9 mouse cellular contexts compared by ENCODE assay signal in genomic region chr19:5636036-5636570, GRCm38 (mm10). TPM values are rescaled to one million over a fixed set of nuclear protein-coding genes. Genes with fewer than 3 reads are reported as not detected.
DNase-seq lines count a peak whose midpoint lies in the region; ATAC-seq and TF ChIP-seq lines count a peak whose summit lies in the region.
"Had no signal": no experiment of that assay in that cellular context is flagged by ENCODE, and none has a peak within 500 bp of the region (broad histone marks: within the 10 kb centered on the region; RNA-seq: fewer than 3 reads in every experiment).

No protein-coding gene starts in this region.

- H3K27me3 ChIP-seq in heart, postnatal 0 days (ENCODE audit: control insufficient read depth, insufficient read depth, low read length) = no peaks in the 10 kb centered on the region
- H3K27me3 ChIP-seq in midbrain, embryonic 10.5 days (ENCODE audit: low read depth, poor library complexity, severe bottlenecking) = no peaks in the 10 kb centered on the region
- no peaks in the 10 kb centered on the region for H3K27me3 ChIP-seq in midbrain, embryonic 13.5 days
- H3K27me3 ChIP-seq in hindbrain, postnatal 0 days (ENCODE audit: insufficient read depth, low read length) = no peaks in the 10 kb centered on the region
- H3K27me3 ChIP-seq in stomach, embryonic 15.5 days (replicated peaks) = no peaks in the 10 kb centered on the region

- H3K36me3 ChIP-seq in heart, postnatal 0 days (replicated peaks; ENCODE audit: control insufficient read depth, insufficient read depth, low read length) = peaks cover 17% of the 10 kb centered on the region
- H3K36me3 ChIP-seq in midbrain, embryonic 10.5 days = peaks cover 23% of the 10 kb centered on the region
- H3K36me3 ChIP-seq in midbrain, embryonic 13.5 days = peaks cover 24% of the 10 kb centered on the region
- peaks cover 23% of the 10 kb centered on the region for H3K36me3 ChIP-seq in hindbrain, postnatal 0 days (ENCODE audit: insufficient read depth, low read length)
- peaks cover 9% of the 10 kb centered on the region for H3K36me3 ChIP-seq in stomach, embryonic 15.5 days

- H3K27ac ChIP-seq in heart, postnatal 0 days (ENCODE audit: low read depth) = peak overlapping the region; percentile 95
- H3K27ac ChIP-seq in midbrain, embryonic 10.5 days (replicated peaks) = peak overlapping the region; percentile 94; the same call in 1 of the 2 replicates
- H3K27ac ChIP-seq in midbrain, embryonic 13.5 days = no peak overlapping the region
- peak overlapping the region; percentile 93; the same call in 1 of the 2 replicates for H3K27ac ChIP-seq in hindbrain, postnatal 0 days
- H3K27ac ChIP-seq in stomach, embryonic 15.5 days = 0 out of 2 replicates have a peak overlapping the region, but pooled peaks have one; percentile 92

- TF ChIP-seq EP300 in heart, postnatal 0 days (IDR thresholded peaks at IDR 0.05; ENCODE audit: low read depth) = no peak

- peak overlapping the region; percentile 69; the same call in 1 of the 2 replicates for H3K4me2 ChIP-seq in heart, postnatal 0 days (ENCODE audit: low read depth, low read length)
- no peak overlapping the region; the same call in 1 of the 2 replicates for H3K4me2 ChIP-seq in midbrain, embryonic 13.5 days (replicated peaks)
- peak overlapping the region; percentile 83 for H3K4me2 ChIP-seq in hindbrain, postnatal 0 days (ENCODE audit: low read depth, low read length)
- peak overlapping the region; percentile 82; the same call in 1 of the 2 replicates for H3K4me2 ChIP-seq in stomach, embryonic 15.5 days

- WGBS in heart, postnatal 0 days = 67% methylated on average over 7 of the region's 7 CpGs
- WGBS in midbrain, embryonic 10.5 days = 83% methylated on average over 7 of the region's 7 CpGs
- WGBS in midbrain, embryonic 13.5 days = 81% methylated on average over 7 of the region's 7 CpGs
- 79% methylated on average over 7 of the region's 7 CpGs for WGBS in hindbrain, postnatal 0 days
- WGBS in stomach, embryonic 15.5 days = 74% methylated on average over 7 of the region's 7 CpGs

- H3K9me3 ChIP-seq in heart, postnatal 0 days (replicated peaks; ENCODE audit: control insufficient read depth, low read length) = no peaks in the 10 kb centered on the region
- H3K9me3 ChIP-seq in midbrain, embryonic 10.5 days (replicated peaks) = no peaks in the 10 kb centered on the region
- H3K9me3 ChIP-seq in midbrain, embryonic 13.5 days = no peaks in the 10 kb centered on the region
- H3K9me3 ChIP-seq in hindbrain, postnatal 0 days (ENCODE audit: low read length) = no peaks in the 10 kb centered on the region
- no peaks in the 10 kb centered on the region for H3K9me3 ChIP-seq in stomach, embryonic 15.5 days

- H3K9ac ChIP-seq in heart, postnatal 0 days (replicated peaks; ENCODE audit: low read depth, low read length) = no peak overlapping the region
- no peak overlapping the region for H3K9ac ChIP-seq in midbrain, embryonic 13.5 days (replicated peaks)
- H3K9ac ChIP-seq in hindbrain, postnatal 0 days (replicated peaks; ENCODE audit: low read length) = no peak overlapping the region
- H3K9ac ChIP-seq in stomach, embryonic 15.5 days = no peak overlapping the region

- peaks cover 16% of the 10 kb centered on the region for H3K4me1 ChIP-seq in heart, postnatal 0 days (ENCODE audit: control insufficient read depth, insufficient read depth)
- peaks cover 27% of the 10 kb centered on the region for H3K4me1 ChIP-seq in midbrain, embryonic 10.5 days
- peaks cover 21% of the 10 kb centered on the region for H3K4me1 ChIP-seq in midbrain, embryonic 13.5 days (replicated peaks)
- peaks cover 18% of the 10 kb centered on the region for H3K4me1 ChIP-seq in hindbrain, postnatal 0 days (ENCODE audit: insufficient read depth, low read length)
- peaks cover 19% of the 10 kb centered on the region for H3K4me1 ChIP-seq in stomach, embryonic 15.5 days

- ATAC-seq in heart, postnatal 0 days (ENCODE audit: insufficient read depth, low read depth) = no peak
- ATAC-seq in midbrain, embryonic 13.5 days = no peak
- no peak for ATAC-seq in hindbrain, postnatal 0 days
- ATAC-seq in stomach, embryonic 15.5 days (ENCODE audit: insufficient read depth, low FRiP score, low read depth) = no peak
- ATAC-seq in erythroblast, adult 5-6 weeks (replicated peaks; ENCODE audit: low FRiP score, poor library complexity, severe bottlenecking) = no peak

- no peak for DNase-seq in heart, postnatal 0 days (ENCODE audit: low spot score)
- no peak for DNase-seq in heart, postnatal 14 days
- DNase-seq in midbrain, embryonic 10.5 days (ENCODE audit: low spot score) = no peak
- DNase-seq in hindbrain, postnatal 0 days (ENCODE audit: low spot score) = no peak
- no peak for DNase-seq in cerebellum, adult 18-20 months
- DNase-seq: thymus, postnatal 25 days had no signal

- no peak for TF ChIP-seq CTCF in heart, postnatal 0 days (IDR thresholded peaks at IDR 0.05; ENCODE audit: low read depth)
- TF ChIP-seq CTCF in hindbrain, postnatal 0 days (IDR thresholded peaks at IDR 0.05; ENCODE audit: low read depth) = no peak

- intact Hi-C loops in heart, postnatal 14 days (cut with DNase I) = no loop called here

- no peak overlapping the region for H3K4me3 ChIP-seq in heart, postnatal 0 days (ENCODE audit: low read depth, low read length)
- H3K4me3 ChIP-seq in midbrain, embryonic 10.5 days = peak overlapping the region; percentile 83; the same call in 1 of the 2 replicates
- no peak overlapping the region for H3K4me3 ChIP-seq in midbrain, embryonic 13.5 days (replicated peaks)
- H3K4me3 ChIP-seq in hindbrain, postnatal 0 days (ENCODE audit: low read length) = no peak overlapping the region
- H3K4me3 ChIP-seq in stomach, embryonic 15.5 days (replicated peaks) = peak overlapping the region; percentile 86; the same call in 1 of the 2 replicates

RNA-seq across cellular contexts. Expression of gene Rela, which starts 1.2 kb away (rescaled TPM):
- 26.3 and 49.5 TPM in 2 replicates for total RNA-seq in heart, postnatal 0 days (2014; rRNA removed; ENCODE audit: low replicate concordance)
- polyA plus RNA-seq in heart, postnatal 0 days (2015; fragmentation: Nextera tagmentation; extraction: Ambion mirVana) = 22.9 and 23.6 TPM in 2 replicates
- total RNA-seq in heart, postnatal 14 days (2021) = 10 to 100 TPM; 25.8 to 29.9 TPM
- polyA plus RNA-seq in midbrain, embryonic 10.5 days (2016; fragmentation: Nextera tagmentation; extraction: Ambion mirVana) = 28.7 and 31.2 TPM in 2 replicates
- 30.9 and 35.4 TPM in 2 replicates for polyA plus RNA-seq in midbrain, embryonic 13.5 days (2015; fragmentation: Nextera tagmentation; extraction: Ambion mirVana)
- 40.1 and 40.8 TPM in 2 replicates for total RNA-seq in hindbrain, postnatal 0 days (2014; rRNA removed)
- polyA plus RNA-seq in hindbrain, postnatal 0 days (2015; fragmentation: Nextera tagmentation; extraction: Ambion mirVana) = 30.3 and 33.1 TPM in 2 replicates
- 43.5 and 46.0 TPM in 2 replicates for polyA plus RNA-seq in stomach, embryonic 15.5 days (2015; fragmentation: Nextera tagmentation; extraction: Ambion mirVana)
- 13.1 and 25.1 TPM in 2 replicates for total RNA-seq in erythroblast, adult 5-6 weeks (2015; ENCODE audit: low replicate concordance)
- total RNA-seq in erythroblast, adult 5-6 weeks (2017; ENCODE audit: low replicate concordance) = 15.5 and 22.0 TPM in 2 replicates

RNA-seq across cellular contexts. Expression of gene Kat5, which starts 26.1 kb away (rescaled TPM):
- total RNA-seq in heart, postnatal 0 days (2014; rRNA removed; ENCODE audit: low replicate concordance) = 55.4 and 164 TPM in 2 replicates
- 27.0 and 29.7 TPM in 2 replicates for polyA plus RNA-seq in heart, postnatal 0 days (2015; fragmentation: Nextera tagmentation; extraction: Ambion mirVana)
- total RNA-seq in heart, postnatal 14 days (2021) = 10 to 100 TPM; 28.4 to 30.8 TPM
- polyA plus RNA-seq in midbrain, embryonic 10.5 days (2016; fragmentation: Nextera tagmentation; extraction: Ambion mirVana) = 65.6 and 74.8 TPM in 2 replicates
- polyA plus RNA-seq in midbrain, embryonic 13.5 days (2015; fragmentation: Nextera tagmentation; extraction: Ambion mirVana) = 82.3 and 89.3 TPM in 2 replicates
- 95.2 and 163 TPM in 2 replicates for total RNA-seq in hindbrain, postnatal 0 days (2014; rRNA removed)
- polyA plus RNA-seq in hindbrain, postnatal 0 days (2015; fragmentation: Nextera tagmentation; extraction: Ambion mirVana) = 72.0 and 74.0 TPM in 2 replicates
- 42.2 and 49.1 TPM in 2 replicates for polyA plus RNA-seq in stomach, embryonic 15.5 days (2015; fragmentation: Nextera tagmentation; extraction: Ambion mirVana)
- total RNA-seq in erythroblast, adult 5-6 weeks (2015; ENCODE audit: low replicate concordance) = 8.2 and 11.3 TPM in 2 replicates
- 22.0 and 28.9 TPM in 2 replicates for total RNA-seq in erythroblast, adult 5-6 weeks (2017; ENCODE audit: low replicate concordance)

RNA-seq across cellular contexts. Expression of gene Sipa1, which starts 27.4 kb away (rescaled TPM):
- 33.2 and 37.8 TPM in 2 replicates for total RNA-seq in heart, postnatal 0 days (2014; rRNA removed; ENCODE audit: low replicate concordance)
- 12.3 and 14.0 TPM in 2 replicates for polyA plus RNA-seq in heart, postnatal 0 days (2015; fragmentation: Nextera tagmentation; extraction: Ambion mirVana)
- 10 to 100 TPM; 32.7 to 33.8 TPM for total RNA-seq in heart, postnatal 14 days (2021)
- polyA plus RNA-seq in midbrain, embryonic 10.5 days (2016; fragmentation: Nextera tagmentation; extraction: Ambion mirVana) = 22.3 and 22.9 TPM in 2 replicates
- polyA plus RNA-seq in midbrain, embryonic 13.5 days (2015; fragmentation: Nextera tagmentation; extraction: Ambion mirVana) = 10.8 and 14.1 TPM in 2 replicates
- 25.6 and 43.2 TPM in 2 replicates for total RNA-seq in hindbrain, postnatal 0 days (2014; rRNA removed)
- polyA plus RNA-seq in hindbrain, postnatal 0 days (2015; fragmentation: Nextera tagmentation; extraction: Ambion mirVana) = 18.7 and 18.8 TPM in 2 replicates
- 28.7 and 28.8 TPM in 2 replicates for polyA plus RNA-seq in stomach, embryonic 15.5 days (2015; fragmentation: Nextera tagmentation; extraction: Ambion mirVana)
- 20.5 and 36.9 TPM in 2 replicates for total RNA-seq in erythroblast, adult 5-6 weeks (2015; ENCODE audit: low replicate concordance)
- 27.4 and 90.3 TPM in 2 replicates for total RNA-seq in erythroblast, adult 5-6 weeks (2017; ENCODE audit: low replicate concordance)

RNA-seq across cellular contexts. Expression of gene Rnaseh2c, which starts 34.4 kb away (rescaled TPM):
- 42.4 and 57.6 TPM in 2 replicates for total RNA-seq in heart, postnatal 0 days (2014; rRNA removed; ENCODE audit: low replicate concordance)
- polyA plus RNA-seq in heart, postnatal 0 days (2015; fragmentation: Nextera tagmentation; extraction: Ambion mirVana) = 50.7 and 51.8 TPM in 2 replicates
- total RNA-seq in heart, postnatal 14 days (2021) = 10 to 100 TPM; 50.8 to 51.8 TPM
- 186 and 200 TPM in 2 replicates for polyA plus RNA-seq in midbrain, embryonic 10.5 days (2016; fragmentation: Nextera tagmentation; extraction: Ambion mirVana)
- polyA plus RNA-seq in midbrain, embryonic 13.5 days (2015; fragmentation: Nextera tagmentation; extraction: Ambion mirVana) = 91.3 and 98.9 TPM in 2 replicates
- total RNA-seq in hindbrain, postnatal 0 days (2014; rRNA removed) = 33.6 and 40.4 TPM in 2 replicates
- polyA plus RNA-seq in hindbrain, postnatal 0 days (2015; fragmentation: Nextera tagmentation; extraction: Ambion mirVana) = 66.4 and 75.4 TPM in 2 replicates
- polyA plus RNA-seq in stomach, embryonic 15.5 days (2015; fragmentation: Nextera tagmentation; extraction: Ambion mirVana) = 124 and 144 TPM in 2 replicates
- total RNA-seq in erythroblast, adult 5-6 weeks (2015; ENCODE audit: low replicate concordance) = 14.4 and 52.2 TPM in 2 replicates
- total RNA-seq in erythroblast, adult 5-6 weeks (2017; ENCODE audit: low replicate concordance) = 19.3 and 79.3 TPM in 2 replicates

RNA-seq across cellular contexts. Expression of gene Map3k11, which starts 52.4 kb away (rescaled TPM):
- total RNA-seq in heart, postnatal 0 days (2014; rRNA removed; ENCODE audit: low replicate concordance) = 43.5 and 51.5 TPM in 2 replicates
- 16.3 and 17.0 TPM in 2 replicates for polyA plus RNA-seq in heart, postnatal 0 days (2015; fragmentation: Nextera tagmentation; extraction: Ambion mirVana)
- total RNA-seq in heart, postnatal 14 days (2021) = 10 to 100 TPM; 35.9 to 37.2 TPM
- 28.7 and 29.9 TPM in 2 replicates for polyA plus RNA-seq in midbrain, embryonic 10.5 days (2016; fragmentation: Nextera tagmentation; extraction: Ambion mirVana)
- 11.4 and 15.1 TPM in 2 replicates for polyA plus RNA-seq in midbrain, embryonic 13.5 days (2015; fragmentation: Nextera tagmentation; extraction: Ambion mirVana)
- total RNA-seq in hindbrain, postnatal 0 days (2014; rRNA removed) = 20.6 and 20.7 TPM in 2 replicates
- polyA plus RNA-seq in hindbrain, postnatal 0 days (2015; fragmentation: Nextera tagmentation; extraction: Ambion mirVana) = 10.0 and 10.7 TPM in 2 replicates
- 27.7 and 32.3 TPM in 2 replicates for polyA plus RNA-seq in stomach, embryonic 15.5 days (2015; fragmentation: Nextera tagmentation; extraction: Ambion mirVana)
- total RNA-seq in erythroblast, adult 5-6 weeks (2015; ENCODE audit: low replicate concordance) = 5.0 and 7.3 TPM in 2 replicates
- total RNA-seq in erythroblast, adult 5-6 weeks (2017; ENCODE audit: low replicate concordance) = 8.4 and 11.2 TPM in 2 replicates

Comparison
In these comparisons a context has a peak if more than half of its experiments do, and no peak if none do; other contexts are left out.
1. H3K4me3 ChIP-seq: peak in midbrain, embryonic 10.5 days (single experiment) and stomach, embryonic 15.5 days (single experiment); none in heart, postnatal 0 days (single experiment), midbrain, embryonic 13.5 days (single experiment) and hindbrain, postnatal 0 days (single experiment).